Mouse (Mus musculus) testis, adult 10 weeks (tissue): ENCODE data around the gene Adamts1. TPM values are rescaled to one million over a fixed set of nuclear protein-coding genes. Genes with fewer than 3 reads are reported as not detected.

Source experiments
- polyA plus RNA-seq: library from polyadenylated mRNA; stranded (reverse); fragments of 350-450 nt; fragmentation: Illumina TruSeq; extraction: RNeasy Lipid Tissue Mini Kit (QIAGEN cat#74804); gene quantifications from one replicate; pipeline ENCODE4 v1.2.3, GENCODE M21; 2014; ENCODE audit warnings: low read depth, low replicate concordance

Gene Adamts1
- polyA plus RNA-seq, result 0.66 TPM

DNA sequence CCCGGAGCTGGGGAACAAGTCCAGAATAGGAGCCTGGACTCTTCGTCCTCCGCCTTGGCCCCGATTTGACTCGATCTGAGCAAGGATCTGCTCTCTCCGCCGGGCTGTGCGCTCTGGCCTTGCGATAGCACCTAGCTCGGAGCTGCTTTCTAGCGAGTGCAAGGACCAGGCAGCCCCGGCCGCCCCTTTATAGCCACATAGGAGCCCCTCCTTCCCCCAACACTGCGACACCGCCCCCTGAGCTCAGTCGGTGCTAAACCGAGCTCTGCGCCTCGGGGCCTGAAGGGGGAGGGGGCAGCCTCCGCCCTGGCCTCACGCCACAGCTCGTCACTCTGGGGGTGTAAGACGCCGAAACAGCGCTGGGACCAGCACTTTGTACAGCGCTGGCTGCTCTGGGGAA lies at the start of gene Adamts1:
Gene Adamts1 (minus strand): TSS at position 160 of the 400 bp plus-strand sequence.

Other genes with a start within 250 kb of the Adamts1 start
- gene Cyyr1, start 249.7 kb downstream of the Adamts1 start, polyA plus RNA-seq, result 6.6 TPM
- 3.6 TPM for gene Adamts5, start 98.7 kb upstream of the Adamts1 start, polyA plus RNA-seq